Comparison of ENCODE assay signal across 11 mouse cellular contexts in genomic region chr6:128020521-128021057, GRCm38 (mm10).
DNase-seq lines count a peak whose midpoint lies in the region; ATAC-seq and TF ChIP-seq lines count a peak whose summit lies in the region.
"Had no signal": no experiment of that assay in that cellular context is flagged by ENCODE, and none has a peak within 500 bp of the region (broad histone marks: within the 10 kb centered on the region; RNA-seq: fewer than 3 reads in every experiment).

No protein-coding gene starts in this region.

- no peak overlapping the region; the same call in 1 of the 2 replicates for H3K9ac ChIP-seq in heart, embryonic 11.5 days (ENCODE audit: low read depth, low read length)
- H3K9ac ChIP-seq in forebrain, embryonic 16.5 days (replicated peaks; ENCODE audit: low read depth, low read length) = no peak overlapping the region
- no peak overlapping the region for H3K9ac ChIP-seq in midbrain, embryonic 14.5 days (replicated peaks; ENCODE audit: low read length)

- H3K4me2 ChIP-seq in heart, embryonic 11.5 days = peak overlapping the region; percentile 3; the same call in 1 of the 2 replicates
- peak overlapping the region; percentile 28 for H3K4me2 ChIP-seq in forebrain, embryonic 16.5 days (ENCODE audit: low read length)
- peak overlapping the region; percentile 18; the same call in 1 of the 2 replicates for H3K4me2 ChIP-seq in midbrain, embryonic 14.5 days (ENCODE audit: low read length)

- H3K4me3 ChIP-seq in heart, embryonic 11.5 days (ENCODE audit: low read depth, low read length) = no peak overlapping the region
- no peak overlapping the region for H3K4me3 ChIP-seq in forebrain, embryonic 16.5 days (replicated peaks; ENCODE audit: low read length)
- no peak overlapping the region for H3K4me3 ChIP-seq in midbrain, embryonic 14.5 days (replicated peaks; ENCODE audit: low read depth, low read length)
- H3K4me3 ChIP-seq: erythroblast, embryonic 14.5 days had no signal

- no peak for TF ChIP-seq CTCF in brain, embryonic 14.5 days (IDR thresholded peaks at IDR 0.05; ENCODE audit: borderline replicate concordance, extremely low read depth, insufficient read depth, insufficient read length)

- H3K36me3 ChIP-seq in heart, embryonic 11.5 days (ENCODE audit: control insufficient read depth, insufficient read depth, low read length) = no peaks in the 10 kb centered on the region
- H3K36me3 ChIP-seq in forebrain, embryonic 16.5 days (ENCODE audit: control insufficient read depth, insufficient read depth) = no peaks in the 10 kb centered on the region
- no peaks in the 10 kb centered on the region for H3K36me3 ChIP-seq in midbrain, embryonic 14.5 days (ENCODE audit: control insufficient read depth, insufficient read depth, low read length)

- no peak for TF ChIP-seq POLR2A in brain, embryonic 14.5 days (IDR thresholded peaks at IDR 0.05; ENCODE audit: borderline replicate concordance, extremely low read depth, insufficient read depth, insufficient read length, poor library complexity, severe bottlenecking)

- intact Hi-C loops in heart, postnatal 10 days (cut with DNase I) = no loop called here

- H3K27me3 ChIP-seq in heart, embryonic 11.5 days (ENCODE audit: control insufficient read depth, insufficient read depth, low read length) = no peaks in the 10 kb centered on the region
- H3K27me3 ChIP-seq in forebrain, embryonic 16.5 days (replicated peaks; ENCODE audit: control insufficient read depth, insufficient read depth, low read length) = no peaks in the 10 kb centered on the region
- H3K27me3 ChIP-seq in midbrain, embryonic 14.5 days (ENCODE audit: control insufficient read depth, insufficient read depth, low read length) = no peaks in the 10 kb centered on the region

- WGBS in heart, embryonic 11.5 days (ENCODE audit: insufficient replicate concordance) = 33% methylated on average over 8 of the region's 8 CpGs
- 2% methylated on average over 8 of the region's 8 CpGs for WGBS in forebrain, embryonic 16.5 days
- 12% methylated on average over 8 of the region's 8 CpGs for WGBS in midbrain, embryonic 14.5 days

- ATAC-seq in heart, embryonic 11.5 days (replicated peaks; ENCODE audit: insufficient number of reproducible peaks, low FRiP score, low TSS enrichment) = no peak
- ATAC-seq in forebrain, embryonic 16.5 days = peak; percentile 90
- peak; percentile 32; the same call in 1 of the 2 replicates for ATAC-seq in midbrain, embryonic 14.5 days (ENCODE audit: low FRiP score, low TSS enrichment)

- peaks cover 59% of the 10 kb centered on the region for H3K4me1 ChIP-seq in heart, embryonic 11.5 days (ENCODE audit: control insufficient read depth, insufficient read depth, low read length)
- H3K4me1 ChIP-seq in forebrain, embryonic 16.5 days (replicated peaks; ENCODE audit: control insufficient read depth, insufficient read depth, low read length) = peaks cover 29% of the 10 kb centered on the region
- peaks cover 24% of the 10 kb centered on the region for H3K4me1 ChIP-seq in midbrain, embryonic 14.5 days (ENCODE audit: control insufficient read depth, insufficient read depth, low read length)

- no peaks in the 10 kb centered on the region for H3K9me3 ChIP-seq in heart, embryonic 11.5 days (replicated peaks; ENCODE audit: control insufficient read depth, low read length)
- no peaks in the 10 kb centered on the region for H3K9me3 ChIP-seq in forebrain, embryonic 16.5 days (ENCODE audit: control insufficient read depth, low read length)
- H3K9me3 ChIP-seq in midbrain, embryonic 14.5 days (ENCODE audit: control insufficient read depth, low read length) = no peaks in the 10 kb centered on the region

- no peak for DNase-seq in heart, postnatal 10 days
- DNase-seq in brain, embryonic 14.5 days (ENCODE audit: low read depth) = peak; percentile 84
- peak; percentile 61 for DNase-seq in midbrain, embryonic 14.5 days
- no peak for DNase-seq in layer of hippocampus, postnatal 36 days
- DNase-seq in adrenal gland, adult 8-10 months = no peak
- DNase-seq in ovary, postnatal 10 days (ENCODE audit: low spot score) = no peak
- DNase-seq: adrenal gland, adult 2 months; lung, adult 2 months had no signal

- 0 out of 2 replicates have a peak overlapping the region, but pooled peaks have one; percentile 35 for H3K27ac ChIP-seq in heart, embryonic 11.5 days (ENCODE audit: low read depth, low read length)
- peak overlapping the region; percentile 75 for H3K27ac ChIP-seq in forebrain, embryonic 16.5 days (ENCODE audit: low read length)
- H3K27ac ChIP-seq in midbrain, embryonic 14.5 days (replicated peaks; ENCODE audit: low read depth, low read length) = peak overlapping the region; percentile 33; the same call in 1 of the 2 replicates

Comparison
In these comparisons a context has a peak if more than half of its experiments do, and no peak if none do; other contexts are left out.
1. DNase-seq: peak in brain, embryonic 14.5 days (single experiment) and midbrain, embryonic 14.5 days (single experiment); none in heart, postnatal 10 days (0 of 2), layer of hippocampus, postnatal 36 days (0 of 2), adrenal gland, adult 8-10 months (single experiment) and ovary, postnatal 10 days (single experiment).
2. Peak in every context shown above with its lines, with median percentiles within 50 percentile points of each other: H3K27ac ChIP-seq and H3K4me2 ChIP-seq.